Mouse (Mus musculus): ENCODE data around the gene Dnaaf5.

Dnaaf5 gene

DNA sequence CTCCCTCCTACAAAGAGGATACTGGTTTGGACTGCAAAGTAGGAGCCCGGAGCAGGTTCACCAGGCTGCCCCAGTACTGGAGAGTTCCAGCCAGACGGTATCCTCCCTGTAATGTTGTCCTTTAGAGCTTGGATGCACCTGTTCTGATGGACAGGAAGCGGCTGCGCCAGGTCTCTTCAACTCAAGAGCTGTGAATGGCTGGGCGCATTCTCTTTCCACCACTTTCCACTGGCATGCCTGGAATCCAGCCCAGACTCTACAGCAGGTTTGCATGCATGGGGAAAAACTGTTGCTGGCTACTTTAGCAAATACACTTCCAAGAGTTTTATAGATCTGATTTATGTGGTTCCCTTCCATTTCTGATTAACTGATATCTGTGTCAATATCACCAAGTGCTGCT lies 8.7 kb upstream of the Dnaaf5 start:
- DNase-seq (ENCODE audit: low read depth): no peak

DNA sequence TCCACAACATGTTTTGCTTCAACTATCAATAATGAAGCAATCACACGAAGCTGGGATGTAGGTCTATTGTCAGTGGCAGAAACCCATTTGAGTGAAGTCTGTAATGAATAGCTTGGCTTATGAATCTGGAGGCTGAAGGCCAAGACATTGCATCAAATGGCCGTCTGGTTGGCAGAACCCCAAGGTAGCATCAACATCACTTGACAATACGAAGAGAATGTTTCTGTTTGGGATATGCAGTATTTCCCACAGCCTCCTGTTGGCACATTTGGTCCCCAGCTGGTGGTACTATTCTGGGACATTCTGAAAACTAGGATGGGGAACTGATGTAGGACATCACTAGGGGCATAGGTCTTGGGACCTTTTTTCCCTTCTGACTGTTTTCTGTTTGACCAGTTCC lies 6.1 kb upstream of the Dnaaf5 start:
- peak; percentile 54 for DNase-seq (ENCODE audit: low read depth)

DNA sequence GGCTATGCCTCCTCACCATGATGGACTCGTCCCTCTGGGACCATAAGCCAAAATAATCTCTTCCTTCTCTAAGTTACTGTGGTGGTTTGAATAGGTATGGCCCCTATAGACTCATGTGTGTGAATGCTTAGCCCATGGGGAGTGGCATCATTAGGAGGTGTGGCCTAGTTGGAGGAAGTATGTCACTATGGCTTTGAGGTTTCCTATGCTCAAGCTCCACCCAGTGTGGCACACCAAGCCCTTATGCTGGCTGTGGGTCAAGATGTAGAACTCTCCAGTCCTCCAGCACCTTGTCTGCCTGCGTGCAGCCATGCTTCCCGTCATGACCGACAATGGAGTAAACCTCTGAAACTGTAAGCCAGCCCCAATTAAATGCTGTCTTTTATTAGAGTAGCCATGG lies 4.3 kb upstream of the Dnaaf5 start:
- DNase-seq (ENCODE audit: low read depth): no peak

DNA sequence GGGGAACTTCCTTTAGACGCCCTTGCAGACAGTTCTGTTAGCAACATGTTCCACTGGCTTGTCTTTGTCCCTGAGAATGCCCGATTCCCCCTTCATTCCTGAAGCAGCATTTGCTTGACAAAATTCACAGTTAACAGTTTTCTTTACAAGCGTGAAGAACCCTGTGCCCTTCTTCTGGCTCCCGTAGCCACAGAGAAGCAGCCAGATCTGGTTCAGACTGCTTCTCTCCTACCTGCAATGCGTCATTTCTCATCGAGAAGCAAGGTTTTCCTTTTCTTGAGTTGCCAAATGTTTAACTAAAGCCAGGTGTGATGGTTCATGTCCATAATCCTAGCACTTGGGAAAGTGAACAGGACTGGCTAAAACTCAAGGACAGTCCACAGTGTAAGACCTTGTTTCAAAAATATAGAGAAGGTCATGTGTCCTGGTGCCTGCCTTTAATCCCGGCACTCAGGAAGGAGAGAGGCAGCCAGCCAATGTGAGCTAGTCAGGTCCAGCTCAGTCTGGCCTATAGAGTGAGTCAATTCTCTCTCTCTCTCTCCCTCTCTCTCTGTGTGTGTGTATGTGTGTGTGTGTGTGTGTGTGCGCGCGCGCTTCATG lies 3.4 kb upstream of the Dnaaf5 start:
- DNase-seq (ENCODE audit: low read depth): no peak

DNA sequence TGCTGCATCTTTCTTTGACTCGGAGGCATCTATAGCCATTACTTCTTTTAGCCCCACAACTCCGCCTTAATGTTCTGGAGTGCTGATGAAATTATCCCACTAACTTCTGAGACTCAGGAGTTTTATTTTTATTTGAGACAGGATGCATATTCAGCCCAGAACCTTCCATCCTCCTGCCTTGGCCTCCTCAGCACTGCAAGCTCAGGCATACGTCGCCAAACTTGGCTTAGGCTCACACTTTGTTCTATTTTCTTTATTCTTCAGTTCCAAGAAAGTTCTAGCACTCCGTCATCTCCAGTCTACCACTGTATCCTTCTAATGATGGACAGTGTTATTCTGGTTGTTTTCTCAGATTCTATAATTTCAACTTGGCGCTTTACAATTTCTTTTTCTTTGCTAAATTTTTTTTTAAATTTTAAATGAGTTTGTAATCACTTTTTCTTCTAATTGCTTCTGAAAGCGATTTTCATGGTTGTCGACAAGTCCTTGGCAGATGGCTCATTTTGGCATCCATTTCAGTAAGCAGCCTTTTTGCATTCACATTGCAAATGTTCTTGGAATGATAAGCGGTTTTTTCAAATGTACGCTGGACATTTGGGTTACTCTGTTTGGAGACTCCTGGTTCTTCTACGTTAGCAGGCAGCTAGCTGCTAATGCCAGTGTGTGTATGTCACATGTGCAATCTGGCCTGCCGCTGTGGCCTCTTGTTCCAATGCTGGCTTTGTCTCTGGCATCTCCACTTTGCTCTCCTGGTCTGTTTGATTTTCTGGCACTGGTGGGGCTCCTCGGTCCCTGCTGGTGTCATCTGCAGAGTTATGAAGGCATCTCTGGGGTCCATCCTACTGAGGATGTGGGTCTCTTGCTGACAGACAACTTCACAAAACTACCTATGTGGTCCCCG lies 2.6 kb upstream of the Dnaaf5 start:
- peak; percentile 34 for DNase-seq (ENCODE audit: low read depth)

DNA sequence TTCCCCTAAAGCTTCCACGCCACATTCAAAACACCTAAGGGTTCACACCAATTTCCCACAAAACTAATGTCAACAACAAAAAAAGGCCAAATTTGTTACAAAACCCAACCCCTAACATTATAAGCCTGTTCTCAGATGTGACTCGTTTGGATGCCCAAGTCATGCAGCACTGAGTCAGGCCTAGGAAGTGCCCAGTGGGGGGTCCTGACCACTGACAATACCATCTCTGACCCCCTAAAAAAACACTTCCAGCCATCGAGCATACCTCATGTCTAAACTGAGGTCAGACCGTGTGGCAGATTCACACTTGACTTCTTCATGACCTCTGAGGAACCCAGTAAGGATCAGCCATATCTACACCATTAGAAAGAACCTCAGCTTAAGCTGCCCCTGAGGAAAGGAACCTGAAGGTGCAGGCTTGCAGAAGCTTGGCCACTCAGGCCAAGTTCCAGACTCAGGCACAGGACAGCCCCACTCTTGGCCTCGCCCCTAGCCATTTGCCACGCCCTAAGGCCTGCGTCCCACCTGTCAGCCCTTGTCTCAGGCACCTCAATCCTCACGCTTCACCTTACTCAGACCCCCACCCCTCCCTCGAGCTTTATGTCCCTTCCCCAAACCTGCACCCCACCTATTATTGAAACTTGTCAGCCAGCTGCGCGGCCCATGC lies 884 bp upstream of the Dnaaf5 start:
- no peak for DNase-seq (ENCODE audit: low read depth)

DNA sequence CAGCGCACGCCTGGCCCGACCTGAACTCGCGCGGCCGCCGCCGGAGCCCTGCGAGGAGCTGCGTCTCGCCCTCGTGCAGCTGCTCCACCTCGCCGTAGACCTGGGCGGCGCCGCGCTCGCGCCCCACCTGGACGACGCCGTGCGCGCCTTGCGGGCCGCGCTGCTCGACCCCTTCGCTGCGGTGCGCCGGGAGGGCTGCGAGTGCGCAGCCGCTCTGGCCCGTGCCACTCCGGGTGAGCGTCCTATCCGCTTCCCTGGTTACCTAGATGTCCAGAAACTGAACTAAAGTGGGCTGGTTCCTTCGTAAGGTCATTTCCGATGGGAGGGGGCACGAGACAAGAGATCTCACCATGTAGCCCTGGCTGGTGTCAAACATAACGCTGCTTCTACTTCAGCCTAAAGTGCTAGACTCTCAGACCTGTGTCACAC lies 594 bp downstream of the Dnaaf5 start:
- peak; percentile 29 for DNase-seq (ENCODE audit: low read depth)

DNA sequence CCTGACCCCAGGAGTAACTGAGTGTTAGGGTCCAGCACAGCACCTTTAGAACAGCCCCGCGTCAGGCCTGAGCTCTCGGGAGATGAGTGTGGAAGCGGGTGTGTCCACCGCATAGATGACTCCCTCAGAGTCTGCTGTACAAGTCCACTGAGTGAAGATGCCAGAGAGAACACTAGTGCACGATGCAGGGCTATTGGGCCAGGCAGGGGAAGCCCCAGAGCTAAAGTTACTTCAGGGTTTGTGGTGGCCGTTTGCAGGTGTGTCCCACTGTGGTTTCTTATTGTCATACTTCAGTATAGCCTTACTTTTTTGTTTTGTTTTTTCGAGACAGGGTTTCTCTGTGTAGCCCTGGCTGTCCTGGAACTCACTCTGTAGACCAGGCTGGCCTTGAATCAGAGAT lies 10.9 kb downstream of the Dnaaf5 start:
- DNase-seq (ENCODE audit: low read depth): no peak

DNA sequence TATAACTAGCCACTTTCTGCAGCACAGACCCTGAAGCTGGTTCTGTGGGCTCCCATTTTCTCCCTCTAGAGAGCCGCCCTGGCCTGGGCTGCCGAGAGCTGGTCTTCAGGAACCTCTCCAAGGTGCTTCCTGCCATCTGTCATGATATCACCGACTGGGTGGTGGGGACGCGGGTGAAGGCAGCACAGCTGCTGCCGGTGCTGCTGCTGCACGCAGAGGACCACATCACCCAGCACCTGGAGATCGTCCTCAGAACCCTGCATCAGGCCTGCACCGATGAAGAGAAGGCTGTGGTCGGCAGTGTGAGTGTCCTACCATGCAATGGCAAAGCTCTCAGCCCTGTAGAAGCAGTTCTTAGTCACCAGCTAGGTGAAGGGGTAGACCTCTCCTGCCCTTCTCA lies 11.6 kb downstream of the Dnaaf5 start:
- no peak for DNase-seq (ENCODE audit: low read depth)

DNA sequence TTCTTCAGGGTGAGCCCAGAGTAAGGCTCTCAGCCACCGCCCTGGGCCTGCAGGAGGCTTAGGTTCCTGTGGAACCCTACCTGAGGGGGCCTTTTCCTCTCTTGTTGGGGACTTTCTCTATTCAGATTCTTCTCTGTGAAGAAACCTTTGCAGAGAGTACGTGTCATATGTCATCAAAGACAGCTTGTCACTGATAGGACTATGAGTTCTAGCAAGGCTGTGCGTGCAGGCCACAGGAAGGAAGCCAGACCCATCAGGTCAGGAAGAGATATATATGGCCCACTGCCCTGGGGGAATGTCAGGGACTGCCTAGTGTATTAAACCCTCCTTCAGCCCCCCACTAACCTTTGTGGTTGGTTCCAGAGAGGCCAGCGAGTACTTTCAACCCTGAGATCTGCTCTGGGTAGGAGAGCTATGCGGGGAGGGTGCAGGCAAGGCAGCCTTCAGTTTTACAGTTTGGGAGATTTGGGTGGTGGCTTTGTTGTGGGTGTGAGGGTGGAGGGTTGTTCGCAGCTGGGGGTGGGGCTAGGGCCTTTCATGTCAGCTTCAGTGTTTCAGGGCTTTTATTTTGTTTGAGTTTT lies 16.8 kb downstream of the Dnaaf5 start:
- DNase-seq (ENCODE audit: low read depth): no peak

DNA sequence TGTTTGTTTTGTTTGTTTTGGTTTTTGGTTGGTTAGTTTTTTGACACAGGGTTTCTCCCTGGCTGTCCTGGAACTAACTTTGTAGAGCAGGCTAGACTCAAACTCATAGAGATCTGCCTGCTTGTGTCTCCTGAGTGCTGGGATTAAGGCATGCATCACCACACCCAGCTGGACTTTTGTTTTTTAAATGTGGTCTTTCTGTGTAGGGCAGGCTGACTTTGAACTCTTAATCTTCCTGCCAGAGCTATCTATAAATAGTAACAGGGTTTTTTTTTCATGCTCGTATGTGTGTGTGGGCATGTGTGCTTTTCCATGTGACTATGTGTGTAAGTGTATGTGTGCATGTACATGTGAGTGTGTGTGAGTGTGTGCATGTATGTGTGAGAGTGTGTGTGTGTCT lies 17.5 kb downstream of the Dnaaf5 start:
- no peak for DNase-seq (ENCODE audit: low read depth)

DNA sequence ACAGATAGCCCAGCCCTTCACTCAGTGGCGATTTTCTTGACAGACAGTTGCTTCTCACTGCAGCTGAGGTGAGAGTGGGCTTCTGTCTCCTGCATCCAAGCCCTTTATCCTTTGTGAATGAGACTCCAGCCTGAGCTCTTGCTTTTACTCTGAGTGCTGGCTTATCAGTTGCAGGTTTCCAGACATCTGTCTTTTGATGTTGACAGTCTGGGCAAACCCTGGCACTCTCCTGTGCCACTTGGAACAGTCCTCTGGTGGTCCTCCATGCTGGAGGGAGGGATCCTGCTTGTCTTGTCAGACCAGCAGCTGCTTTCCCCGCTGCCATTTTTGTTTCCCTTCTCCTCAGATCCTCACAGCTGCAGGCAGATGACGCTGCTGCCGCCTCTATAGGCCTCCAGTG lies 21.9 kb downstream of the Dnaaf5 start:
- no peak for DNase-seq (ENCODE audit: low read depth)

DNA sequence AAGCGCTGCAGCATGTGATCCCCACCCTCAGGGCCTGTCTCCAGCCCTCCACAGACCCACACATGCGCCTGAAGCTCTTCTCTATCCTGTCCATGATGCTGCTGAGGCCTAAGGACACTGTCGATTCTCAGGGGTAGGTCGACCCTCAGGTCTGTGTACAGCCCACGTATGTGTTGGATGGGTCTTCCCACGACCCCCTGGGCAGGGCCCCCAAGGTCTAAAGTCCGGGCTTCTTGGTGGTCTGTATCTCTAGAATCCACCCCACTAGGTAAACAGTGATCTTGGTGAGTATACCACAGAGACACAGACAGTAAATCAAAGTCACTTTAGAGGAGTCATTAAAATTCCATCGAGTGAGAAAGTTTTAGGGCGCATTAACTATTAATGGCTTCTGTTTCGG lies 24.1 kb downstream of the Dnaaf5 start:
- no peak for DNase-seq (ENCODE audit: low read depth)

DNA sequence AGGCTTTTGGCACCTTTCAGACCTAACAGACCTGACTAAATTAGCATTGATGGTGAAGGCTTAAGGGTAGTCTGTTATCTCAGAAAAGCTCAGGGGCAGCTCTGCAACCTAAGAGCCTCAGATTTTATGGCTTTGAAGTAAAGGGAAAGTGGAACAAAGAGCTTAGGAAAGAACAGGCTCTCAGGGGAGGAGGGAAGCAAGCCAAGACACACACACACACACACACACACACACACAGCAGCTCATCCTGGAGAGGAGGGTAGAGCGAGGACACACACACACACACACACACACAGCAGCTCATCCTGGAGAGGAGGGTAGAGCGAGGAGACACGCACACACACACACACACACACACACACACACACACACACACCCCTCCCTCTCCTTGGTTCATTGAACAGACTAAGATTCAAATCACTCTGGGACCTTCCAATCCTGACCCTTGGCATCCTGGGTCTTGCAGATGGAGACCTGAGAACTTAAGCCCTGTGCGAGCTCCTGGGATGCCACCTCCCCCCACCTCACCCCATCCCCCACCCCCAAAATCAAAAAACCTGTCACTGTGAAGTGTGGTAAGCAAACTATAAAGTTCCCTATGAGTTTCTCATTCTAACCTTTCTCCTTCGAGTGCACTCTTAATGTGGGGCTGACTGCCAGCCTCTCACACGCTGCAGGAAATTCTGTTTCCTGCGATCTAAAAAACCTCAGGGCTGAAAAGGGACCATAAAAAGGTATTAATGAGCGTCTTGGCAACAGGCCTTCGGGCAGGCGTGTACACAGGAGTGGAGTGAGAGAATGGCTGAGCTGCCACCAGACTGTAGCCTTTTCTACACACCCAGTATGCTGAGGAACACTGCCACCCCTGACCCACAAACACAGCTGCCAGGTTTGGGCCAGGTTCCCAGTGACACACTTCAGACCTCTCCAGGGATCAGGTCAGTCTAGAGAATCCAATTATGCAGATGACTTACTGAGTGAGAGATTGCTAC lies 24.8 kb downstream of the Dnaaf5 start:
- no peak for DNase-seq (ENCODE audit: low read depth)

DNA sequence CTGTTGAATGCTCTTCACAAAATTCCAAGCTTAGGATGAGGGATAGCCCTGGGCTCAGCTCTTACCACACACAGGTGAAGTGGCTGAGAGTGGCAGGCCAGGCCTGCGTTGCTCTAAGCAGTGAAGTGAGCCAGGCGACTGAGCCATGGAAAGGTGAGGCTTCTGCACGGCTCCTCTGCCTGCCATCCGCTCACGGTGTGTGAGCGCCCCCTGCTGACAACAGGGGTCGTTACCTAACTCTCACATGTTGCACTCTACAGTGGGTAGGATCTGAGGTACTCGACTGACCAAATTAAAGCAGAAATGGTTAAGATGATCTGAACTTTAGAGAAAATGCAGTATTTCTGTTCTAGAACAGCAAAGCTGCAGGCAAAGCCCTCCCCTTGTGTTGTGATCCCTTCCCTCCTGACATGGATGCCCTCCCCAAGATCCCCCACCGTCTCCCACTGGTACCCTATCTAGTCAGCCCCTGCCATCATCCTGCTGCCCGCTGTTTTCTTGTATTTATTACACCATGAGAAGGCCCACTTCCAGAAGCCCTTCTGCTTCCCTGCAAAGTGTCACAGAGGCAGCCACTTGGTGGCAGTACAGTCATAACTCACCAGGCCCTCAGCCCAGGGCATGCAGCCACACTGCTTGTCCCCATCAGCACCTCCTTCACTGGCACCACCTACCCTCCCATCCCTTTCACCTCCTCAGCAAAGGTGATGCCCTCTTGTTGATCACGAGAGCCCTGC lies 29.0 kb downstream of the Dnaaf5 start:
- peak; percentile 92 for DNase-seq (ENCODE audit: low read depth)

DNA sequence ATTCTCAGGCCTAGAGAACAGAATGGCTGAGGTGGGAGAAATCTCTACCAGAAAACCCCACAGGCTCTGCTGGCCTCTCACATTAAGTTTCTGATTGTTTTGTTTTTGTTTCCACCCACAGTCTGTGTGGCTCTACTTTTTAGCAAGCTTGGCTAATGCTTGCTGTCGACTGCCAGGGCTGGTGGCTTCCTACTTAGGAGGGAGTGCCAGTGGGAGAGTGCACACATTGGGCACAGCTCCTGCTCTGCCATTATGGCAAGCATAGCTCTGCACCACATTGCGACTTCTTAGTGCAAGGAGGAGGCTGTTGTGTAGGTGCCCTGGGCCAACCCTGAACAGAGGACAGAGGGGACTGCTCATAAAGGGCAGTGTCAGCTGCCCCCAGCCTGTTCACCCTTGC lies 33.1 kb downstream of the Dnaaf5 start:
- DNase-seq (ENCODE audit: low read depth): no peak

DNA sequence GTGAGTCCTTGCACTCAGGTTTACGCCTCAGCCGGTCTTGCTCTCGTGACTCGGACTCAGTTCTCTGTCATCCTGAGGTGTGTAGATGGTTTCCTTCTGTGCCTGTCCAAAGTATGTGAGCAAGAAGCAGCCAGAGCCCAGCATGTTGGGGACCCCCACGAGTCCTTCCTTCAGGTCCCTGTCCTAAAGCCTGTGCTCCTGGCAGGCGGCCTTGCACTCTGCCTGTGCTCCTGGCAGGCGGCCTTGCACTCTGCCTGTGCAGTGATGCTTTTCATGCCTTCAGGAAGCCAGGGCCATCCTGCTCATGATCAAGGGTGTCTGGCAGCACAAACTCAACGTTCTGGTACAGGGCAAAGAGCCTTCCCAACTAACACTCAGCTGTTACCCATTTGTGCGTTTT lies 33.6 kb downstream of the Dnaaf5 start:
- no peak for DNase-seq (ENCODE audit: low read depth)

DNA sequence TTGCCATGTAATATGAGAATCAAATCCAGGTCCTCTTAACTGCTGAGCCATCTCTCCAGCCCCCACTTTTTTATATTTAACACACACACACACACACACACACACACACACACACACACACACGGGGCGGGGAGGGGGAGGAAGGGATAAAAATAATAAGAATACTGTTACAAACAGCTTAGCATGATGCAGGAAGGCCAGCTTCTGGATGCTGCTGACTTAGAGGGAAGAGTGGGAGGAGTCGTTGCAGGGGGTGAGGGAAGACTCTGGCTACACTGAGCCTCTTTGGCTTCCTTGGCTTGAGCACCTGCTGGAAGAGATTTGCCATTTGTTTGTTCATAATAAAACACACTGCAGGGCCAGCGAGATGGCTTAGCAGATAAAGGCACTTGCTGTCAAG lies 34.9 kb downstream of the Dnaaf5 start:
- DNase-seq (ENCODE audit: low read depth): no peak

DNA sequence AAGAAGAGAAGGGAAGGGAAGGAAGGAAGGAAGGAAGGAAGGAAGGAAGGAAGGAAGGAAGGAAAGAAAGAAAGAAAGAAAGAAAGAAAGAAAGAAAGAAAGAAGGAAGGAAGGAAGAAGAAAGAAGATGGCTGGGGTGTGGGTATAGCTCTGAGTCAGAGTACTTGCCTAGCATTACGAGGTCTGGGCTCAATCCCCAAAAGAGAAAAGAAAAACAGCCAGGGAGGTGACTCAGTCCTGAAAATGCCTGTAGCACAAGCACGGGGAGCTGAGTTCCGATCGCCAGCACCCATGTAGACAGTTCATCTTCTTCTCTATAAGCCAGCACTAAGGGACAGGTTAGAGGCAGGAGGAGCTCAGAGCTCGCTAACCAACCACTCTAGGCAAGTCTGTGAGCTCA lies 39.7 kb downstream of the Dnaaf5 start:
- peak; percentile 70 for DNase-seq (ENCODE audit: low read depth)

DNA sequence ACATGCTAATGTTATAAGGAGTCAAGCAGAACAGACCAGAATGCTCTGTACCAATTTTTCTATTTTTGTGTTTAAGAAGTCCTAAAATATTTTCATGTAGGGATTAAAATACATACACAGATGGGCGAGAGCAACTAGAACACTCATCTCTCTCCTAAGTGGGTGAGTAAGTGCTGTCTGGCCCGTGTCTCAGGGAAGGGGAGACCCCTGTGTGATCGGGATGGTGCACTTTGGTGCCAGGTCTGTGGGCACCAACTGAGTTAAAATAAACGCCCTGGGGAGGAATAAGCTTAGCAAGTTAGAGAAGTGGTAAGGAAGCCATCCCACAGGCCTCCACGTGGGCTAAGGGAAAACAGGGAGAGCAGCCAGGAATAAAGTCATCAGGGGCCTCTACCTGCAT lies 40.9 kb downstream of the Dnaaf5 start:
- no peak for DNase-seq (ENCODE audit: low read depth)

DNA sequence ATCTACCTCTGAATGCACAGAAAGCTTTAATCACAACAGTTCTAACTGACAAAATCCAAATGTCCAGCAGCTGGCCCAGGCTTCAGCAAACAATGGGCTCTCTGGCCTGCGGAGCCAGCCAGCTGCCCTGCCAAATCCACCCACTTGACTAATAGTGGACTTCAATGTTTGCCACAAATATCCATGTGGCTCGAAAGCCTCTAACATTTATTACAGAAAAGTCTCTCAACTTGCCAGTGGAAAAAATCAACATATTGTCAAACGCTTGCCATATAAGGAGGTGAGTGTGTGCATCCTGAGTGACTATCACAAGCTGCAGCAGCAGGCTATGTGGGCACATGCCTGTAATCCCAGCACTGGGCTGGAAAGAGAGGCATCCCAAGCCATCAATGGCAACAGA lies 48.8 kb downstream of the Dnaaf5 start:
- peak; percentile 49 for DNase-seq (ENCODE audit: low read depth)
